Mouse (Mus musculus) neural tube, embryonic 15.5 days (tissue): Measurements from ENCODE around the gene Lypla2. TPM values are rescaled to one million over a fixed set of nuclear protein-coding genes. Genes with fewer than 3 reads are reported as not detected.

Experiments used
- ATAC-seq: fragments of 200-750 bp; cut with Nextera tagmentation; 2 replicates; pipeline ENCODE4 v1.8.0; 2017; ENCODE audit warnings: mild to moderate bottlenecking, moderate TSS enrichment, moderate library complexity; ENCODE audit not compliant: low FRiP score
- H3K27ac ChIP-seq: fragments of 300-500 bp; sonication (generic); replicated peaks from 2 replicates; pipeline ENCODE4 v1.5.1; 2015; ENCODE audit warnings: mild to moderate bottlenecking, inconsistent platforms
- H3K27me3 ChIP-seq: fragments of 300-500 bp; sonication (generic); replicated peaks from 2 replicates; pipeline ENCODE4 v1.6.1; 2015; ENCODE audit warnings: inconsistent platforms
- H3K36me3 ChIP-seq: fragments of 300-500 bp; sonication (generic); 2 replicates; pipeline ENCODE4 v1.6.1; 2015; ENCODE audit warnings: inconsistent platforms
- H3K4me1 ChIP-seq: fragments of 300-500 bp; sonication (generic); 2 replicates; pipeline ENCODE4 v1.6.1; 2015; ENCODE audit warnings: inconsistent platforms
- H3K4me2 ChIP-seq: fragments of 300-500 bp; sonication (generic); 2 replicates; pipeline ENCODE4 v1.6.1; 2015; ENCODE audit warnings: inconsistent platforms, mild to moderate bottlenecking, moderate library complexity
- H3K4me3 ChIP-seq: fragments of 300-500 bp; sonication (generic); replicated peaks from 2 replicates; pipeline ENCODE4 v1.5.1; 2015; ENCODE audit warnings: mild to moderate bottlenecking, inconsistent platforms
- H3K9ac ChIP-seq: fragments of 300-500 bp; sonication (generic); replicated peaks from 2 replicates; pipeline ENCODE4 v1.6.1; 2015; ENCODE audit warnings: mild to moderate bottlenecking, inconsistent platforms
- H3K9me3 ChIP-seq: fragments of 300-500 bp; sonication (generic); replicated peaks from 2 replicates; pipeline ENCODE4 v1.6.1; 2016; ENCODE audit warnings: inconsistent platforms
- whole genome bisulfite sequencing: fragments of 180-500 bp; shearing (Covaris S2); methylation state at CpG from one replicate; pipeline ENCODE4 v1.1.7; 2015; ENCODE audit warnings: mixed read lengths; 5-methylcytosine and 5-hydroxymethylcytosine counted together
- polyA plus RNA-seq: library from polyadenylated mRNA; unstranded; fragments of >200 nt; fragmentation: Nextera tagmentation; extraction: Ambion mirVana; gene quantifications from 2 replicates; pipeline ENCODE4 v1.2.1, GENCODE M21; 2015

The Lypla2 gene
- polyA plus RNA-seq, 1 experiment from 2014 or later = 211 TPM

GRCm38 (mm10) chr4:135971805-135972555, 446 bp downstream of the Lypla2 start:
- Histone ChIP-seq H3K27ac (peak overlapping the region; percentile 77), H3K27me3 (no peaks in the 10 kb centered on the region)
- WGBS = under 1% methylated on average over 26 of the region's 35 CpGs

GRCm38 (mm10) chr4:135970585-135970984, 1.8 kb downstream of the Lypla2 start:
- Histone ChIP-seq H3K36me3 (peaks cover 64% of the 10 kb centered on the region), H3K27me3 (no peaks in the 10 kb centered on the region), H3K4me3 (no peak overlapping the region), H3K27ac (no peak overlapping the region), H3K9me3 (no peaks in the 10 kb centered on the region), H3K4me2 (peak overlapping the region; percentile 86; the same call in 1 of the 2 replicates), H3K4me1 (peaks cover 25% of the 10 kb centered on the region), H3K9ac (no peak overlapping the region; the same call in 1 of the 2 replicates)
- no peak for ATAC-seq
- WGBS = 93% methylated on average over 11 of the region's 11 CpGs

More at GRCm38 (mm10) chr4:135971805-135972555, 446 bp downstream of the Lypla2 start:
- Histone ChIP-seq H3K9me3 (no peaks in the 10 kb centered on the region), H3K4me1 (peaks cover 25% of the 10 kb centered on the region), H3K36me3 (peaks cover 62% of the 10 kb centered on the region), H3K9ac (peak overlapping the region; percentile 91), H3K4me2 (peak overlapping the region; percentile 86), H3K4me3 (peak overlapping the region; percentile 97)
- ATAC-seq = peak; percentile 14

- ATAC-seq = no peak
- Histone ChIP-seq H3K27ac (no peak overlapping the region), H3K36me3 (peaks cover 53% of the 10 kb centered on the region), H3K9ac (no peak overlapping the region), H3K27me3 (no peaks in the 10 kb centered on the region), H3K4me1 (peaks cover 37% of the 10 kb centered on the region), H3K4me3 (no peak overlapping the region), H3K9me3 (no peaks in the 10 kb centered on the region), H3K4me2 (no peak overlapping the region)
- WGBS = 91% methylated on average over 12 of the region's 13 CpGs
Observed at GRCm38 (mm10) chr4:135969070-135969750, 3.2 kb downstream of the Lypla2 start.

DNA sequence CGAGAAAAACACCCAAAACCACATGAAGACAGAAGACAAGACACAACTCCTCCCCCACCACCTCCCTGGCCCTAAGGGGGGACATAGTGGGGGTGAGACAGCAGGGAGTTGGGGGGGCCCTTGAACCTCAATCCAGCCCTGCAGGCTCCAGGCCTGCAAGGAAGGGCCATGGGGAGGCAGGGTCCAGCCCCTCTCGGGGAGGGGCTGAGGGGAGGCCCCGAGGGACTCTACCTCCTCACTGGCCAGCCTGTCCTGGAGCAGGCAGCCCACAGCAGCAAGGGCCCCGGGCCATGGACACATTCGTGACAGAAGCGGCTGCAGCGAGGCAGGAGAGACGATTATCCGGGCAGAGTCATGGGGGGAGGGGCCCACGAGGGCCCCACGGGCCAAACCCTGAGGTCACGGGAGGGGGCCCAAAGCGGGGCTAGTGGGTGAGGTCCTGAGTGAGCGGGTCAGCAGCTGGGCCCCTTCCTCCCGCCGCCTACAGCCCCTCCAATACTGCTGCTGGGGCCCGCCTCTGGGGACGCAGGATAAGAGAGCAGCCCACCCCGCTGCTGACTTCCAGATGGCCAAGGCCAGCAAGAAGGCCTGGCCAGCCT, 4.1 kb downstream of the Lypla2 start:
- WGBS = 80% methylated on average over 19 of the region's 19 CpGs
- no peak for ATAC-seq
- H3K4me2 ChIP-seq = no peak overlapping the region
- no peaks in the 10 kb centered on the region for H3K9me3 ChIP-seq
- H3K4me1 ChIP-seq = peaks cover 41% of the 10 kb centered on the region
- no peak overlapping the region for H3K4me3 ChIP-seq
- no peaks in the 10 kb centered on the region for H3K27me3 ChIP-seq
- peaks cover 50% of the 10 kb centered on the region for H3K36me3 ChIP-seq
- H3K9ac ChIP-seq = no peak overlapping the region
- H3K27ac ChIP-seq = no peak overlapping the region

- Histone ChIP-seq H3K27me3 (no peaks in the 10 kb centered on the region), H3K27ac (no peak overlapping the region), H3K4me3 (no peak overlapping the region), H3K4me2 (no peak overlapping the region), H3K9ac (no peak overlapping the region), H3K4me1 (peaks cover 42% of the 10 kb centered on the region), H3K9me3 (no peaks in the 10 kb centered on the region), H3K36me3 (peaks cover 51% of the 10 kb centered on the region)
- no peak for ATAC-seq
- 92% methylated on average over 18 of the region's 18 CpGs for WGBS
Observed at GRCm38 (mm10) chr4:135967086-135967760, 5.2 kb downstream of the Lypla2 start.

DNA sequence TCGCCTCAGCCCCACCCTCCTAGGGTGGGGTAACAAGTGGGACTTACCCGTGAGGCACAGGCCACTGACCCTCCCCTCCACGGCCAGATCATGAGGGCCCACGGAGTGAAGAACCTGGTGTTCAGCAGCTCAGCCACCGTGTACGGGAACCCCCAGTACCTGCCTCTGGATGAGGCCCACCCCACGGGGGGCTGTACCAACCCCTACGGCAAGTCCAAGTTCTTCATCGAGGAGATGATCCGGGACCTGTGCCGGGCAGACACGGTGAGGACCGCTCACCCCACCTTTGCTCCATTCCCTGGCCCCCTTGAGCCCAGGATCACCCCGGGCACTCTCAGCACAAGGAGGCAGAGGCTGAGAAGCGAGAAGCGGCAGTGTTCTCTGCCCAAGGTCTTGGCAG, 6.1 kb downstream of the Lypla2 start:
- Histone ChIP-seq H3K27me3 (no peaks in the 10 kb centered on the region), H3K9ac (no peak overlapping the region), H3K4me3 (no peak overlapping the region), H3K27ac (no peak overlapping the region), H3K4me1 (peaks cover 36% of the 10 kb centered on the region), H3K36me3 (peaks cover 60% of the 10 kb centered on the region), H3K9me3 (no peaks in the 10 kb centered on the region), H3K4me2 (no peak overlapping the region)
- no peak for ATAC-seq
- WGBS = 95% methylated on average over 16 of the region's 16 CpGs

DNA sequence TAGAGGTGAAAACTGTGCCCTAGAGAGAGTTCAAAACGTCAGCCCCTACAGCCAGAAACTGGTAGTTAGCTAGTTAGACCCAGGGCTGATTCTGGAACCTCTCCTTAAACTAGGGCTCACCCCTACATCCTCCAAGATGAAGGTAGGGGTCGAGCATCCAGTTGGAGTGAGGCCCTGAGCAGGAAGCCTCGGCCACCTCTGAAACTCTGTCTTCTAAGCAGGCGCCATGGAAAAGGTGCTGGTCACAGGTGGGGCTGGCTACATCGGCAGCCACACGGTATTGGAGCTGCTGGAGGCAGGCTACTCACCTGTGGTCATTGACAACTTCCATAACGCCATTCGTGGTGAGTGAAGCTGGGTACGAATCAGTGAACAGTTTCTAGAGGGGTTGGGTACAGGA, 7.3 kb downstream of the Lypla2 start:
- no peaks in the 10 kb centered on the region for H3K27me3 ChIP-seq
- H3K4me1 ChIP-seq = peaks cover 24% of the 10 kb centered on the region
- H3K9ac ChIP-seq = 0 out of 2 replicates have a peak overlapping the region, but pooled peaks have one; percentile 87
- no peaks in the 10 kb centered on the region for H3K9me3 ChIP-seq
- peak overlapping the region; percentile 91 for H3K4me2 ChIP-seq
- no peak overlapping the region for H3K4me3 ChIP-seq
- ATAC-seq = no peak
- WGBS = 86% methylated on average over 9 of the region's 9 CpGs
- peaks cover 65% of the 10 kb centered on the region for H3K36me3 ChIP-seq
- H3K27ac ChIP-seq = no peak overlapping the region

DNA sequence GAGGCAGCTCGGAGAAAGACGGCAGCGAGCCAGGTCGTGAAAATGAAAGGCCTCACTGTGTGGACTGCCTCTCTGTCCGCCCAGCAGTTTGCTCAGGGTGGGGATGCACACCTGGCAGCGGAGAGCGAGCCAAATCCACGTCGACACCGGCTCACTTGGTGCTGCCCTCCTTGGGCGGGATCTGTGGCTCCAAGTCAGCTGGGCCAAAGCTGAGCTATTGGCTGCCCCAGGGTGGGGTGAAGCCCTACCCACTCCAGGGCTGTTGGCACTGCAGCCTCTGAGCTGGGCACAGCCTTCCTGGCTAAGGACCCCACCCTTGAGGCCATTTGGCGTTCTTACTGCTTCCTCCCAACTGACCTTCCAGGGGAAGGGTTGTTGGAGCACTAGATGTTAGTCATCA, 8.0 kb downstream of the Lypla2 start:
- Histone ChIP-seq H3K4me3 (peak overlapping the region; percentile 80), H3K9me3 (no peaks in the 10 kb centered on the region), H3K27me3 (no peaks in the 10 kb centered on the region), H3K36me3 (peaks cover 65% of the 10 kb centered on the region), H3K27ac (peak overlapping the region; percentile 87), H3K4me1 (peaks cover 22% of the 10 kb centered on the region), H3K4me2 (peak overlapping the region; percentile 91), H3K9ac (peak overlapping the region; percentile 87)
- ATAC-seq = no peak
- WGBS = 6% methylated on average over 12 of the region's 12 CpGs

DNA sequence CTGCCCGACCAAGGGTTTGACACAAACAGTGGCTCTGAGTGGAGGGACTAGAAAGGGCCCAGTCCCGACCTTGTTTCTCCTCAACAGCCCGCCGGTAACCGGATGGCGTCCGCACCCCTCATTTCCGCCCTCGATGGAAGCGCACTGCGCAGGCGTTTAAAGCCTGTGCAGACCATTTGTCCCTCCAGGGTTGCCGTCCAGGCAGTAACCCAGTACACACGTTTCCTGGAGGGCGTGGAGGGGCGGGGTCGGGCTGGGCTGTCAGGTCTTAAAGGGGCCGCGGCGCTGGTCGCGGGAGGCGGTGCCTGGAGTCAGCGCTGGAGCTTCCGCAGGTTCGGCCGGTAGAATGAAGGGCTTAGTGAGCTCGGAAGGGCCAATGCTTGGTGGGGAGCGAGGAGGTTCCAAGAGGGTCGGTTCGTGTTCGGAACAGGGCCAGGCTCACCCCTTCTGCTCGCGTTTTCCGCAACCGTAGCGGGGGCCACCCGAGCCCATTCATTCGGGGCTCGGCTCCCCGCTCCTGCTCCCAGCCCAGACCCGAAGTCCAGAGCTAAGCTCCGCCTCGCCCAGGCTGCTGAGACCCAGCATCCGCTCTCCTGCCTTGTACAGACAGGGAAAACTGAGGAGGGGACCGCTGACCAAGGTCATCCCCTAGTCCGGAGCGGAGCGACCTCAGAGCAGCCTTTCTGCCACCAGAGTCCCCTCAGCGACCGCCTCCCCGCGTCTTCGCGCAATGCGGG, 8.8 kb downstream of the Lypla2 start, which contains the start of gene Gale:
Gene Gale, plus strand, starts transcription at position 271 of the 737 bp plus-strand sequence.
- H3K4me2 ChIP-seq = peak within 1 kb of the TSS; percentile 91
- peak; percentile 93 for ATAC-seq
- H3K9me3 ChIP-seq = no peaks in the 10 kb centered on the region
- H3K9ac ChIP-seq = peak within 1 kb of the TSS; percentile 87
- H3K27ac ChIP-seq = peak within 1 kb of the TSS; percentile 93
- H3K4me3 ChIP-seq = peak within 1 kb of the TSS; percentile 80
- WGBS = under 1% methylated on average over 56 of the region's 56 CpGs
- H3K27me3 ChIP-seq = no peaks in the 10 kb centered on the region
- H3K4me1 ChIP-seq = peaks cover 22% of the 10 kb centered on the region
- H3K36me3 ChIP-seq = peaks cover 65% of the 10 kb centered on the region

DNA sequence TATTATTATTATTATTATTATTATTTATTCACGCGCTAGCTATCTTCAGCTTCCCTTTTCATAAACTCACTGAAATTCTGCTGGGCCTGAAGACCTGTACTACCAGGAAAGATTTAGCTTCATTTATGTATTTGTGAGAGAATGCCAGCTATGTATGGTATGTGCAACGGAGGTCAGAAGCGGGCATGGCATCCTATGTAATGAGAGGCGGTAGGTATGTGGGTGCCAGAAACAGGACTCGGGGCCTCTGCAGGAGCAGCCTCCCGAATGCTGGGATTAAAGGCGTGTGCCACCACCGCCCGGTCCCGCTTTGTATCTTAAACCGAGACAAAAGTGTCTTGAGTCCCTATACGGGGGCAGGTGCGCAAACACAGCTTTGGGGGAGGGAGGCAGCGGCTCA, 9.5 kb downstream of the Lypla2 start:
- peak overlapping the region; percentile 80 for H3K4me3 ChIP-seq
- 8% methylated on average over 15 of the region's 15 CpGs for WGBS
- no peaks in the 10 kb centered on the region for H3K9me3 ChIP-seq
- peak overlapping the region; percentile 91 for H3K4me2 ChIP-seq
- peak overlapping the region; percentile 87 for H3K9ac ChIP-seq
- peaks cover 22% of the 10 kb centered on the region for H3K4me1 ChIP-seq
- H3K36me3 ChIP-seq = peaks cover 65% of the 10 kb centered on the region
- ATAC-seq = 0 out of 2 replicates have a peak, but pooled peaks have one; percentile 10
- H3K27me3 ChIP-seq = no peaks in the 10 kb centered on the region
- H3K27ac ChIP-seq = peak overlapping the region; percentile 93

DNA sequence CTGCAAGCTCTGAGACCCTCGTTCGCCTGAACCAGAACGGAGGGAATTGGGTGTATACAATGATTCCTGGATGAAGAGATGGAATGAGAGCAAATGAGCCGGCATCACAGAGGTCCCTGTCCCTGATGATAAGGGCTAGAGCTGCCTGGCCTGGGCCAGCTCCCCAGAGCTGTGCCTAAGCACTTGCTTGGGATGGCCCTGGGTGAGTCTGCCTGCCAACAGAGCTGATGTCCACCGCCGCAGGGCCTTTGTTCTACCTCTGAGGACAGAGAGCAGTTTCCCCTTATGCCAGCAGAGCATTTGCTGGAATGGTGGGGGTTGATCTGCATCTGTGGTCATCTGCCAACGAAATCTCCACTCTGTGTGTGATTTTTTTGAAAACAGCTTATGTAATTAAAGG, 10.2 kb downstream of the Lypla2 start:
- H3K4me2 ChIP-seq = no peak overlapping the region

More for the DNA sequence above, 10.2 kb downstream of the Lypla2 start:
- WGBS = 93% methylated on average over 7 of the region's 7 CpGs
- Histone ChIP-seq H3K27ac (no peak overlapping the region), H3K4me3 (no peak overlapping the region), H3K27me3 (no peaks in the 10 kb centered on the region), H3K9ac (no peak overlapping the region), H3K4me1 (peaks cover 22% of the 10 kb centered on the region), H3K36me3 (peaks cover 65% of the 10 kb centered on the region), H3K9me3 (no peaks in the 10 kb centered on the region)
- no peak for ATAC-seq
